Mouse (Mus musculus): ENCODE measurements around the gene Sytl1.

Sytl1 gene

GRCm38 (mm10) chr4:133278067-133278466 lies 15.2 kb upstream of the Sytl1 start:
- DNase-seq, result no peak

DNA sequence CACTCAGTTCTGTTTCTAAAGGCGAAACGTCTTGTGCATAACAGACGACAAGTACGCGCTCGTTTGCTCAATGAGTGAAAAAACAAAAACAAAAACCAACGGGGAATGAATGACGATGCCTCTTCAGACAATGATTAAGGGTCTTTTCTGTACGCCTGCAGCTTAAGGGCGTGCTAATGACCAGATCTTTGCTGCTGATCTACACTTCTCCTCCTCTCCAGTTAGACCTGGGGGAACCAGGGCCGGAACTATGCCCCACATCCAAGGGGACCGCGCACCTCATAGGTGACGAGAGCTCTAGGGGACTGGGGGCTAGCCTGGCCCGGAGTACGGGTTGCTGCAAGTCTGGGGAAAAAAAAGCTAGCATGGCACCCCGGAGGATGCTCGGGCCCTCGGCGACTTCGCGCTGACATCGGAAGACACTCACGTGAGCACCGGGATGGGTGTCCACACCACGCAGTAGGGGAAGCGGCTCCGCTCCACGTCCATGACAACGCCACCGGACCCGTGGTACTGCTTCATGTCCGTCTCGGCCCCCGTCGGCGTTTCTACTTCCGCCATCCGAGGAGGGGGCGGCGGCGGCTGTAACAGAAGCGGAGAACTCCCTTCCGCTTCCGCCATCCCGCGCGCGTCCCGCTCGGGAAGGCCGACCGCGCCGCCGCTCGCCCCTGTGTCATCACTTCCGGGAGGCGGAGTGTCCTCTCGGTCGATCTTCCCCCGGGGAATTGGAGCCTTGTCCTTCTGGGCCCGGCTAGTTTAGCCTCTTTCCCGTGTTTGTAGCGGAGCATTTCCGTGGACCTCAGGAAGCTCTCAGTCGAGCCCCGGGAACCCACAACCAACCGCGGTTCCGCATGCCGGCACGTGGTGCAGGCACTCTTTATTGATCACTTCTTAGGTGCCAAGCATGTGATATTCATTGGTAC lies 14.5 kb upstream of the Sytl1 start, which contains the start of gene Tmem222:
Gene Tmem222 (minus strand): TSS at position 689 of the 923 bp plus-strand sequence.
- DNase-seq, result peak; percentile 96

GRCm38 (mm10) chr4:133270929-133271328 lies 8.0 kb upstream of the Sytl1 start:
- no peak for DNase-seq

DNA sequence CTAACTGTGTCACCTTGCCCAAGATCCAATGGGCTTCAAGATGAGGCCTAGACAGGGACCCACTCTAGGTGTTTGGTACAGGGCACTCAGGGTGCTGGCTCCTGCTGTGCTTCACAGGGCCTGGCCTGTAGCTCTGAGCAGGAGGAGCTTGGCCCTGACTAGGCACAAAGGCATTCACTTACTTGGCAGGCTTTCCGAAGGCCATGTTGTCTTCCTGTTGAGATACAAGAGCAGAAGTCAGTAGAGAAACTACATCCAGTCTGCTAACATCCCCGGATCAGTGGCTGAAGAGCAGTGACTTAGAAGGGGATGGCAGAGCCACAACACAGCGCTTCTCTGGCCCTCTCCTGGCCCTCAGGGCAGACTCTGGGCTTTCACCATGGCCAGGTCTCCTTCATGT lies 6.7 kb upstream of the Sytl1 start:
- DNase-seq, result no peak

DNA sequence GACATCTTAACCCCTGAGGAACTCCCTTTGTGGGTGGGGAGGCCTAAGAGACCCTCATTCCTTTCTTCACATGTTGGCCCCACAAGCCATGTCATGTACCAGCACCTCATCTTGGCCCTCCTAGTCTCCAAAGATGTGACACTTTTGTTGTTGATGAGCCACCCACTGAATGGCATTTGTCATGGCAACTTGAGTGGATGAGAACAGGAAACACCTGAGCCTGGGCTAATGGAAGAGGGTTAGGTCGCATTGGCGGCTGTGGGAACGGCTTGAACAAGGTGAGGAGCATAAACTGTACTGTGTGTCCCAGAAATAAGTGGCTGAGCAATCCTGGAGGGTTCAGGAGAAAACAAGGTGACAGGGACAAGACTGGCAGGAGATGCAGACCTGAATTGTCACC lies 6.0 kb upstream of the Sytl1 start:
- DNase-seq, result no peak

DNA sequence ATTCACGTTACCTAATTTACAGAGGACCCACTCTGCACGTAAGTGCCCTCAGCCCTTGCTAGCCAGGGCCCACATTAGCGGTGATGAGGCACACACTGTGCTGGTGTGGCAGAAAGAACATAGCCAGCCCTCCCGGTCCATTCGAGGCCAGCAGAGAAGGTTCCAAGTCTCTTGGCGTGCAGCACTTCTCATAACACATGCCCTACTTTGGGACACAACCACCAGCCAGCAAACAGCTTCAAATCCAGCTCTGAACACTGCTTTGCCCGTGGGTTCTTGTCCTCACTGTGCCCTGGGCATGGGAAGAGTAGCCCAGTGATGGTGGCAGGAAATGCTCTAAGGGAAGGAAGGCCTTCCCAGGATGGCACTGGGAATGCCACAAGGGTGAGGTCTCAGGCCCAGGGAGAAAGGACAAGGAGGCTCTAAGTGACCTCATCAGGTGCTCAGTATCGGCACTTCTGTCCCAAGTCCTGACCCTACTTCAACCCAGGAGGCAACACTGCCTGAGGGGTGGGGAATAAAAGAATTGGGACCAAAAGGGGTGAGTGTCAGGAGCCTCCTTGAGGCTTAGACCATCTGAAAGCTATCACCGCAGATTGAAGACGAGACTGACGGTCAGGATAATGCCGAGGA lies 3.5 kb upstream of the Sytl1 start:
- no peak for DNase-seq

DNA sequence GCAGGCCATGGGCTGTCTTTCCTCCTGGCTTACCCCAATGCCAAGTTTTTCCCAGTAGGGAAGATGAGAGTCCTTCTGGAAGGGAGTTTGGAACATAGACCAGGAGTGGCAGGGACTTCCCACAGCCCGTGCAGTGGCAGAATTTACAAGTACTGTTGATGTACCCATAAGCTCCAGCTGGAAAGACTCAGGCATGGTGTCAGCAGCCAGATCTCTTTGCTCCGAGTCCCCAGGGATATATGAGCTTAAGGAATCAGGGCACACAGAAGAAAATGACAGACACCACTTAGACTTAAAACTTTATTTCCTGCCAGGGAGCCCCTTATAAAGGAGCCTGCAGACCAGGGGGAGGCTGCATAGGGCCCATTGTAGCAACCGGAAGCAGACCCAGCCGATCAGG lies 2.8 kb upstream of the Sytl1 start:
- DNase-seq, result peak; percentile 53

GRCm38 (mm10) chr4:133265297-133265696 lies 2.4 kb upstream of the Sytl1 start:
- DNase-seq, result no peak

DNA sequence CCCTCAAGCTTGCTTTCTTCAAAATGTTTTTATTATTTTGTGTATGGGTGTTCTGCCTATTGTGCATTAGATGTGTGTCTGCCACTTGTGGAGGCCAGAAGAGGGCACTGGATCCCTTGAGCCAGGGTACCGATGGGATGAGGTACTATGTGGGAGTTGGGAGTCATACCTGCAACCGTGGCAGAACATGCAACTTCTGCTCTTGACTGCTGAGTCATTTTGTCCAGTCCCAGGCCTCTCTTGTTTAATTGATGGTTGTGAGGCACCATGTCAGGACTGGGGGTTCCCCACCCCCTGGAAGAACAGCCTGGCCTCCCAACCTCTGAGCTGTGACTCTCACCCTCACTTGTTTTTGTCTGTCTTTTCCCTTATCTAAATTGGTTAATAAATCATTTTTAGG lies 1.6 kb upstream of the Sytl1 start:
- DNase-seq, result no peak

DNA sequence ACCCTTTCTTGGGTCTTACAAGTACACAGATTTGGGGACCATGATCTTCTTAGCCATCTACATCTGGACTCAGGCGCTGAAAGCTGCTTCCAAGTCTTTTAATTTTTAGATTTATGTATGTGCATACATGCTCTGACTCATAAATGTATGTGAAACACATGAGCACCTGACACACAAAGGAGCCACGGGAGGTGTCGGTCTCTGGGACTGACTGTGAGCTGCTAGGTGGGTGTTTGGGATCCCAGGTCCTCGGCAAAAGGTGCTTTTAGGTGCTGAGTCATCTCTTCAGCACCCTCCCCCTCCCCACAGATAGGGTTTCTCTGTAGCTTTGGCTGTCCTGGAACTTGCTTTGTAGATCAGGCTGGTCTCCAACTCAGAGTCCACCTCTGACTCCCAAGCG lies 843 bp upstream of the Sytl1 start:
- DNase-seq, result no peak

GRCm38 (mm10) chr4:133262375-133262765 lies 543 bp downstream of the Sytl1 start:
- no peak for DNase-seq

DNA sequence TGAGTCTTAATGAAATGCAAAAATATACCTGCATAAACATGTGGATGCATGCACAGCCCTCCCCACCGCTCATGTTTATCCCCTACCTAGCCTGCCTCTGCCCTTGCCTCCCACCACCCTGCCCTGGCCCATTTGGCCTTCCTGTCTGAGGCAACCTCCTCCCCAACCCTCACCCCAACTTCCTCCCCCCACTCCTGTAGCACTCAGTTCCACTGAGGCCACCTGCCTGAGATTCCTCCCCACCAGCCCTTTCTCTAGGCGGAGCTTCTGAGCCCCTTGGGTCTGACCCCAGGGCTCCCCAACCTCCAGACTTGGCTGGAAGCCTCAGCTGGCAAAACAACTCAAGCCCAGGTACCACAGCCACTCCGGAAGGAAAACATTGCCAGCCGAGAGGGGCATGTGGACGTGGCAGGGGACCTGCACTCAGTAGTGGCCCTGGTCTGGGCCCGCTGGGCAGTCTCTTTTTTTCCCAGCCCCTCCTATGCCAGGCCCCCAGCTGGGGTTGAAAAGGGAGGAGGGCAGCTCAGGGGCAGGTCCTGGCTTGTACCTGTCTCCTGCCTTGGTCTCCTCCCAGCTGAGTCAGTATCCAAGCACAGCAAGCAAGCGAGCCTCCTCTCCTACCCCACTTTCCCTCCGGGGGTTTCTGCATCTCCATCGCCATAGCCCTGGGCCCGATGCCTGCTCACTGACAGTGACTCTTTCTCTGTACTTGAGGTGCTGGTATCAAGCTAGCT lies 1.1 kb downstream of the Sytl1 start:
- no peak for DNase-seq

DNA sequence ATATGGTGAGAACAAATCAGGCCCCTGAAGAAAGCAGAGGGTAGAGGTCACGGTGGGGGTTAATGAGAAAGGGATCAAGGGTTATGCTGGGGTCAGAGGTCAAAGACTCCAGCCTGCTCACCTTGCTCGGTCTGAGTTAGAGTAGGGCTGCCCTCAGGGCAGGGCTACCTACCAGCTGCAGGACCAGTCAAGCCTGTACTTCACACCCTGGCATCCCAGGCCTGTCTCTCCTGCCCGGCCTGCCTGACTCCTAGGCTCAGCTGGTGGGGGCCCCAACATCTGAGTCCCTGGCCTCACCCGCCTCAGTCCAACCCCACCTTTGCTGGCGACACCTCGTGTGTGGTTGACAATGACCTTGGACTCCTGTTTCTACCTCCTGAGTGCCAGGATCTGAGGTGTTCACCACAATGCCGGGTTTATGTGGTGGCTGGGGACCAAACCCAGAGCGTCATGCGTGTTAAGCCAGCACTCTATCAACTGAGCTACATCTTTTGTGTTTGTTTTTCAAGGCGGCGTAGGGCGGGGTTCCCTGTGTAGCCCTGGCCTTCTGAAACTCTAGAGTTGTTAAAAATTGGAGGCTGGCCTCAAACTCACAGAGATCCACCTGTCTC lies 5.0 kb downstream of the Sytl1 start:
- DNase-seq, result no peak

- DNase-seq, result peak; percentile 54
These were observed 5.7 kb downstream of the Sytl1 start for GRCm38 (mm10) chr4:133257230-133257629.

GRCm38 (mm10) chr4:133256820-133257219 lies 6.1 kb downstream of the Sytl1 start:
- no peak for DNase-seq

- no peak for DNase-seq
These were observed 7.5 kb downstream of the Sytl1 start for GRCm38 (mm10) chr4:133255392-133255791.

GRCm38 (mm10) chr4:133253412-133253811 lies 9.5 kb downstream of the Sytl1 start:
- DNase-seq, result no peak

DNA sequence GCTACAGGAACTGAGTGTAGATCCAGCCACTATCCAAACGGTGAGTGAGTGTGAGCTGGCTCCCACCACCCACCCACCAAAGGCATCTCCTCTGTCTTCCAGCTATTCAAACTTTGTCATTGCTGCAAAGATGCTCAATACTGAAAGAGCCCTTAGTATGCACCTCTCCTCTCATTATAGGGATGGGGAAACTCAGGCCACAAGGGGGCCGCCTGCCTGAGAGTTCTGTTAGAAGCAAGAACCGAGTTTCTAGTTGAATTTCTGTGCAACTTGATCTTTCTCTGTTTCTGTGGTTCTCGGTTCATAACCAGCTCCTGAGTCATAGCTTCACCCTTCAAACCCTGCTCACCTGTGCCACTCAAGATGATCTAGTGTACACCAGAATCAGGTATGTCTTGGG lies 10.8 kb downstream of the Sytl1 start:
- DNase-seq, result no peak

DNA sequence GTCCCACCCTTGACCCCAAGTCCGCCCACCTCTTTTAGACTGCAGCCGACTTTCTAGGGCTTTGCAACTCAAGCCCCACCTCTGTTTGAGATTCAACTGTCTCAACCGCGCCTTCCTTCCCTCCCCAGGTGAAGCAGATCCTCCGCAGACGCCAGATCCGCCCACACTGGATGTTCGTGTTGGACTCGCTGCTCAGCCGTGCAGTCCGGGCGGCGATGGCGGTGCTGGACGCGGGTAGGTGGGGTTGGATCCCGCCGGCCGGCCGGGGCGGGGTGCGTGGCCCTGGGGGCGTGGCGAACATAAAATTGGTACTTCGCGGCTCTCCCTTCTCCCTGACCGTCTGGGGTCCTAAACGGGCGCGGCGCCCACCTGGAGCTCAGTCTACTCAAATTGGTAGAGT lies 11.7 kb downstream of the Sytl1 start:
- peak; percentile 44 for DNase-seq

- DNase-seq, result peak; percentile 86
These were observed 12.3 kb downstream of the Sytl1 start for GRCm38 (mm10) chr4:133250609-133251008.

GRCm38 (mm10) chr4:133247806-133248449 lies 15.0 kb downstream of the Sytl1 start:
- DNase-seq, result no peak

DNA sequence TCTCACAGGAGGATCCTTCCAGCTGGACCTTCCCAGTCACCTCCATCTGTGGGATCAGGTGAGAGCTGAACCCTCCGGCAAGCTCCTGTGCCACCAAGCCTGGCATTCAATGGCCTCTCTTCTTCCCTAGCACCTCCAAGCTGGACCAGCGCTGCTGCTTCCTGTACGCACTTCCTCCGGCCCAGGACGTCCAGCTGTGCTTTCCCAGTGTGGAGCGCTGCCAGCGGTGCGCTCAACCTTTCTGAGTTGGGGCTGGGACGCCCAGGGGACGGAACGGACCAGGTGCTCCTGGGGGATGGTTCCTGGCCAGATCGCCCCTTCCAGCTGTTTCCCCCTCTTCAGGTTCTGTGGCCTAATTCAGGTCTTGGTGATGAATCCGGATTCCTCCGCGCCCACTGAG lies 15.8 kb downstream of the Sytl1 start:
- DNase-seq, result peak; percentile 76

- no peak for DNase-seq
These were observed 18.6 kb downstream of the Sytl1 start for GRCm38 (mm10) chr4:133244289-133244688.
